Mouse (Mus musculus): ENCODE data around the gene Cfdp1. TPM values are rescaled to one million over a fixed set of nuclear protein-coding genes. Genes with fewer than 3 reads are reported as not detected.

Cfdp1 gene
- 10 to 100 TPM; 73.3 to 81.2 TPM for total RNA-seq (2021)

GRCm38 (mm10) chr8:111853861-111854501 is at the start of gene Cfdp1:
Cfdp1 (minus strand) TSS chr8:111854291.
- DNase-seq, result peak; percentile 94 to 96

- no peak for DNase-seq
Observed at GRCm38 (mm10) chr8:111902080-111902479, 48.0 kb upstream of the Cfdp1 start.

GRCm38 (mm10) chr8:111898586-111898985 is 44.5 kb upstream of the Cfdp1 start:
- no peak for DNase-seq

GRCm38 (mm10) chr8:111894955-111895354 is 40.9 kb upstream of the Cfdp1 start:
- no peak for DNase-seq

- no peak for DNase-seq
Observed at GRCm38 (mm10) chr8:111892615-111893014, 38.5 kb upstream of the Cfdp1 start.

- no peak for DNase-seq
Observed at GRCm38 (mm10) chr8:111891983-111892382, 37.9 kb upstream of the Cfdp1 start.

- no peak for DNase-seq
Observed at GRCm38 (mm10) chr8:111890911-111891303, 36.8 kb upstream of the Cfdp1 start.

- no peak for DNase-seq
Observed at GRCm38 (mm10) chr8:111889931-111890910, 36.1 kb upstream of the Cfdp1 start.

- no peak for DNase-seq
Observed at GRCm38 (mm10) chr8:111888091-111888650, 34.1 kb upstream of the Cfdp1 start.

- no peak for DNase-seq
Observed at GRCm38 (mm10) chr8:111887479-111887878, 33.4 kb upstream of the Cfdp1 start.

GRCm38 (mm10) chr8:111883615-111884014 is 29.5 kb upstream of the Cfdp1 start:
- no peak for DNase-seq

- no peak for DNase-seq
Observed at GRCm38 (mm10) chr8:111881591-111881990, 27.5 kb upstream of the Cfdp1 start.

GRCm38 (mm10) chr8:111877711-111878110 is 23.6 kb upstream of the Cfdp1 start:
- DNase-seq, result no peak

GRCm38 (mm10) chr8:111876355-111876948 is 22.4 kb upstream of the Cfdp1 start, which contains the start of gene Tmem170:
Tmem170 (minus strand) TSS chr8:111876750.
- peak; percentile 96 to 97 for DNase-seq

- DNase-seq, result no peak
Observed at GRCm38 (mm10) chr8:111875758-111876157, 21.7 kb upstream of the Cfdp1 start.

- no peak for DNase-seq
Observed at GRCm38 (mm10) chr8:111871278-111871677, 17.2 kb upstream of the Cfdp1 start.

- DNase-seq, result no peak
Observed at GRCm38 (mm10) chr8:111870379-111870778, 16.3 kb upstream of the Cfdp1 start.

- DNase-seq, result no peak
Observed at GRCm38 (mm10) chr8:111868664-111869063, 14.6 kb upstream of the Cfdp1 start.

- no peak for DNase-seq
Observed at GRCm38 (mm10) chr8:111865857-111866256, 11.8 kb upstream of the Cfdp1 start.

GRCm38 (mm10) chr8:111865130-111865852 is 11.2 kb upstream of the Cfdp1 start:
- no peak for DNase-seq

GRCm38 (mm10) chr8:111864648-111865047 is 10.6 kb upstream of the Cfdp1 start:
- no peak for DNase-seq

- no peak for DNase-seq
Observed at GRCm38 (mm10) chr8:111863280-111863679, 9.2 kb upstream of the Cfdp1 start.

Measured in layer of hippocampus, postnatal 36 days (tissue).